Mouse (Mus musculus) frontal cortex, postnatal 36 days (tissue): ENCODE results near the gene Dennd6b.

Experiments
- DNase-seq, 2 experiments: peaks; one replicate each; pipeline ENCODE4 v3.0.0; 2022; ENCODE audit warnings: low spot score in 2 of 2

Dennd6b gene

DNA sequence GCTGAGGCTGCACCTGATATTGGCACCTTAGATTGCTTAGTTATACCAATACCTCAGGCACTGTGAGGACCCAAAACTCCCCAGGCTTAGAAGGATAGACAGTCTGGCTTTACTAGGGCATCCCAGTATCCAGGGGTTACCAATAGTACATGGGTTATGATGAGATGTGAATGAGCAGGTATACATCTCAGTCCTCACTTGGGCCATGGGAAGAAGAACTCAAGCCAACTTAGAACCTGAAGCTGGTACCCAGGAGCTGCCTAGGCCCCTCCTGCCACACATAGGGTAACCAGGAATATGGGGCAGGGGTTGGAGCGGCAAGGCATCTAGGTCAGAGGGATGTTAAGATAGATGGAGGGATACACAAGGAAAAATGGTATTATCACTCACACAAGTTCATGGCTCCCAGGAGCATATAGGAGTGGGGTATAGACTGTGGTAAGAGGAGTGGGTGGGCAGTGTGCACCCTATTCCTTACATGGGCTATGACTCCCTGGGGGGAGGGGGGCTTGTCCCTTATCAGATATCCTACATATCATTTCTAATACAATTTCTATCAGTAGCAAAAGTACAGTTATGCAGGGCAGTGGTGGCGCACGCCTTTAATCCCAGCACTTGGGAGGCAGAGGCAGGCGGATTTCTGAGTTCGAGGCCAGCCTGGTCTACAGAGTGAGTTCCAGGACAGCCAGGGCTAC, 59.7 kb downstream of the Dennd6b start:
- no peak for DNase-seq
